Mouse (Mus musculus): ENCODE results near the gene Aloxe3. TPM values are rescaled to one million over a fixed set of nuclear protein-coding genes. Genes with fewer than 3 reads are reported as not detected.

Gene Aloxe3
- polyA plus RNA-seq, 1 experiment from 2014 or later = 0.66 TPM

GRCm38 (mm10) chr11:69109032-69109900, 16.4 kb upstream of the Aloxe3 start:
- peaks cover 6% of the 10 kb centered on the region; the same call in 1 of the 2 replicates for H3K4me1 ChIP-seq (ENCODE audit: control insufficient read depth, insufficient read depth, low read length)
- no peak overlapping the region for H3K9ac ChIP-seq (ENCODE audit: low read length)
- H3K27ac ChIP-seq (ENCODE audit: low read depth, low read length) = no peak overlapping the region
- no peaks in the 10 kb centered on the region for H3K9me3 ChIP-seq (ENCODE audit: control insufficient read depth, low read length)
- no peak overlapping the region for H3K4me3 ChIP-seq (ENCODE audit: low read depth, low read length)
- H3K4me2 ChIP-seq (ENCODE audit: low read depth) = 0 out of 2 replicates have a peak overlapping the region, but pooled peaks have one; percentile 9
- 0 out of 2 replicates have a peak, but pooled peaks cover 2% of the 10 kb centered on the region for H3K27me3 ChIP-seq (ENCODE audit: control insufficient read depth, insufficient read depth, low read length)
- no peak for ATAC-seq (ENCODE audit: insufficient read depth, low FRiP score, low TSS enrichment)
- 82% methylated on average over 13 of the region's 13 CpGs for WGBS
- H3K36me3 ChIP-seq (ENCODE audit: control insufficient read depth, insufficient read depth, low read length) = peaks cover 18% of the 10 kb centered on the region
- no peak for DNase-seq (ENCODE audit: low spot score)

GRCm38 (mm10) chr11:69110319-69111046, 15.2 kb upstream of the Aloxe3 start:
- H3K4me3 ChIP-seq (ENCODE audit: low read depth, low read length) = peak overlapping the region; percentile 44
- WGBS = under 1% methylated on average over 30 of the region's 30 CpGs
- peak; percentile 65; the same call in 1 of the 2 replicates for ATAC-seq (ENCODE audit: insufficient read depth, low FRiP score, low TSS enrichment)
- DNase-seq (ENCODE audit: low spot score) = peak; percentile 95
- peaks cover 6% of the 10 kb centered on the region; the same call in 1 of the 2 replicates for H3K4me1 ChIP-seq (ENCODE audit: control insufficient read depth, insufficient read depth, low read length)
- 0 out of 2 replicates have a peak, but pooled peaks cover 2% of the 10 kb centered on the region for H3K27me3 ChIP-seq (ENCODE audit: control insufficient read depth, insufficient read depth, low read length)
- H3K27ac ChIP-seq (ENCODE audit: low read depth, low read length) = no peak overlapping the region
- no peaks in the 10 kb centered on the region for H3K9me3 ChIP-seq (ENCODE audit: control insufficient read depth, low read length)
- peak overlapping the region; percentile 64 for H3K4me2 ChIP-seq (ENCODE audit: low read depth)
- peaks cover 13% of the 10 kb centered on the region for H3K36me3 ChIP-seq (ENCODE audit: control insufficient read depth, insufficient read depth, low read length)
- H3K9ac ChIP-seq (ENCODE audit: low read length) = peak overlapping the region; percentile 52

- Histone ChIP-seq H3K27ac (ENCODE audit: low read depth, low read length) (no peak overlapping the region), H3K4me1 (ENCODE audit: control insufficient read depth, insufficient read depth, low read length) (peaks cover 6% of the 10 kb centered on the region; the same call in 1 of the 2 replicates), H3K36me3 (ENCODE audit: control insufficient read depth, insufficient read depth, low read length) (peaks cover 6% of the 10 kb centered on the region), H3K9ac (ENCODE audit: low read length) (peak overlapping the region; percentile 52), H3K9me3 (ENCODE audit: control insufficient read depth, low read length) (no peaks in the 10 kb centered on the region), H3K4me3 (ENCODE audit: low read depth, low read length) (peak overlapping the region; percentile 44), H3K4me2 (ENCODE audit: low read depth) (peak overlapping the region; percentile 64), H3K27me3 (ENCODE audit: control insufficient read depth, insufficient read depth, low read length) (0 out of 2 replicates have a peak, but pooled peaks cover 2% of the 10 kb centered on the region)
- DNase-seq (ENCODE audit: low spot score) = no peak
- no peak for ATAC-seq (ENCODE audit: insufficient read depth, low FRiP score, low TSS enrichment)
- WGBS = 8% methylated on average over 21 of the region's 21 CpGs
These were observed 14.5 kb upstream of the Aloxe3 start for GRCm38 (mm10) chr11:69111051-69111810.

- Histone ChIP-seq H3K36me3 (ENCODE audit: control insufficient read depth, insufficient read depth, low read length) (peaks cover 6% of the 10 kb centered on the region), H3K27ac (ENCODE audit: low read depth, low read length) (no peak overlapping the region), H3K4me2 (ENCODE audit: low read depth) (peak overlapping the region; percentile 64), H3K4me1 (ENCODE audit: control insufficient read depth, insufficient read depth, low read length) (peaks cover 6% of the 10 kb centered on the region; the same call in 1 of the 2 replicates), H3K9ac (ENCODE audit: low read length) (no peak overlapping the region), H3K4me3 (ENCODE audit: low read depth, low read length) (0 out of 2 replicates have a peak overlapping the region, but pooled peaks have one; percentile 0), H3K9me3 (ENCODE audit: control insufficient read depth, low read length) (no peaks in the 10 kb centered on the region), H3K27me3 (ENCODE audit: control insufficient read depth, insufficient read depth, low read length) (peaks cover 2% of the 10 kb centered on the region; the same call in 1 of the 2 replicates)
- ATAC-seq (ENCODE audit: insufficient read depth, low FRiP score, low TSS enrichment) (no peak), DNase-seq (ENCODE audit: low spot score) (no peak)
- WGBS = 47% methylated on average over 4 of the region's 4 CpGs
These were observed 13.8 kb upstream of the Aloxe3 start for GRCm38 (mm10) chr11:69111865-69112264.

- Histone ChIP-seq H3K36me3 (ENCODE audit: control insufficient read depth, insufficient read depth, low read length) (0 out of 2 replicates have a peak, but pooled peaks cover 2% of the 10 kb centered on the region), H3K4me2 (ENCODE audit: low read depth) (no peak overlapping the region), H3K4me1 (ENCODE audit: control insufficient read depth, insufficient read depth, low read length) (peaks cover 8% of the 10 kb centered on the region), H3K9me3 (ENCODE audit: control insufficient read depth, low read length) (no peaks in the 10 kb centered on the region), H3K4me3 (ENCODE audit: low read depth, low read length) (no peak overlapping the region), H3K9ac (ENCODE audit: low read length) (no peak overlapping the region), H3K27me3 (ENCODE audit: control insufficient read depth, insufficient read depth, low read length) (peaks cover 6% of the 10 kb centered on the region; the same call in 1 of the 2 replicates), H3K27ac (ENCODE audit: low read depth, low read length) (no peak overlapping the region)
- WGBS = 88% methylated on average over 3 of the region's 3 CpGs
- DNase-seq (ENCODE audit: low spot score) = no peak
- no peak for ATAC-seq (ENCODE audit: insufficient read depth, low FRiP score, low TSS enrichment)
These were observed 11.7 kb upstream of the Aloxe3 start for GRCm38 (mm10) chr11:69114018-69114417.

- H3K4me2 ChIP-seq (ENCODE audit: low read depth) = no peak overlapping the region
- no peaks in the 10 kb centered on the region for H3K36me3 ChIP-seq (ENCODE audit: control insufficient read depth, insufficient read depth, low read length)
- H3K9me3 ChIP-seq (ENCODE audit: control insufficient read depth, low read length) = no peaks in the 10 kb centered on the region
- peaks cover 6% of the 10 kb centered on the region; the same call in 1 of the 2 replicates for H3K27me3 ChIP-seq (ENCODE audit: control insufficient read depth, insufficient read depth, low read length)
- no peak overlapping the region for H3K9ac ChIP-seq (ENCODE audit: low read length)
- H3K4me3 ChIP-seq (ENCODE audit: low read depth, low read length) = no peak overlapping the region
- peaks cover 11% of the 10 kb centered on the region for H3K4me1 ChIP-seq (ENCODE audit: control insufficient read depth, insufficient read depth, low read length)
- DNase-seq (ENCODE audit: low spot score) (no peak), ATAC-seq (ENCODE audit: insufficient read depth, low FRiP score, low TSS enrichment) (no peak)
- H3K27ac ChIP-seq (ENCODE audit: low read depth, low read length) = no peak overlapping the region
- WGBS = 82% methylated on average over 3 of the region's 3 CpGs
These were observed 11.1 kb upstream of the Aloxe3 start for GRCm38 (mm10) chr11:69114621-69115020.

- WGBS = 53% methylated on average over 5 of the region's 5 CpGs
- peaks cover 21% of the 10 kb centered on the region for H3K27me3 ChIP-seq (ENCODE audit: control insufficient read depth, insufficient read depth, low read length)
- H3K9ac ChIP-seq (ENCODE audit: low read length) = no peak overlapping the region
- peak overlapping the region; percentile 98 for H3K4me2 ChIP-seq (ENCODE audit: low read depth)
- H3K4me3 ChIP-seq (ENCODE audit: low read depth, low read length) = no peak overlapping the region
- H3K4me1 ChIP-seq (ENCODE audit: control insufficient read depth, insufficient read depth, low read length) = peaks cover 15% of the 10 kb centered on the region
- no peaks in the 10 kb centered on the region for H3K36me3 ChIP-seq (ENCODE audit: control insufficient read depth, insufficient read depth, low read length)
- no peak overlapping the region for H3K27ac ChIP-seq (ENCODE audit: low read depth, low read length)
- no peaks in the 10 kb centered on the region for H3K9me3 ChIP-seq (ENCODE audit: control insufficient read depth, low read length)
- ATAC-seq (ENCODE audit: insufficient read depth, low FRiP score, low TSS enrichment) (no peak), DNase-seq (ENCODE audit: low spot score) (no peak)
These were observed 8.9 kb upstream of the Aloxe3 start for GRCm38 (mm10) chr11:69116843-69117242.
